8 mouse cellular contexts compared by ENCODE assay signal in genomic region chr13:91460621-91461284, GRCm38 (mm10). TPM values are rescaled to one million over a fixed set of nuclear protein-coding genes. Genes with fewer than 3 reads are reported as not detected.
DNase-seq lines count a peak whose midpoint lies in the region; ATAC-seq and TF ChIP-seq lines count a peak whose summit lies in the region.

No protein-coding gene starts in this region.

- H3K4me1 ChIP-seq in hindbrain, embryonic 13.5 days (replicated peaks): peaks cover 27% of the 10 kb centered on the region

- CTCF ChIA-PET in Patski (lab: Charles Lee): no interaction called here

- POLR2A ChIA-PET in Patski (lab: Charles Lee): interaction anchor here (1.4 kb wide), 1 partner anchor 420 kb away, joined by 5 read pairs; no protein-coding TSS in a partner anchor

- no peaks in the 10 kb centered on the region for H3K36me3 ChIP-seq in hindbrain, embryonic 13.5 days

- DNase-seq in Patski (ENCODE audit: low read depth, low spot score): peak; percentile 71
- DNase-seq in cerebellum, postnatal 14 days: peak; percentile 99 to 100
- peak; percentile 97 to 99 for DNase-seq in frontal cortex, postnatal 14 days (ENCODE audit: low spot score in 2 of 2)
- DNase-seq in layer of hippocampus, postnatal 25 days (ENCODE audit: extremely low spot score in 1 of 2, low spot score in 1 of 2): peak; percentile 99 to 100
- peak; percentile 97 for DNase-seq in lung, postnatal 25 days (ENCODE audit: low spot score)
- DNase-seq in retina, embryonic 14.5 days (ENCODE audit: low spot score): peak; percentile 97
- DNase-seq in thymus, postnatal 4 days: peak; percentile 99

- H3K4me3 ChIP-seq in hindbrain, embryonic 13.5 days: peak overlapping the region; percentile 95

- H3K9ac ChIP-seq in hindbrain, embryonic 13.5 days: peak overlapping the region; percentile 90

- 0% methylated on average over 51 of the region's 70 CpGs for WGBS in hindbrain, embryonic 13.5 days

- no peak for TF ChIP-seq CTCF in Patski (IDR thresholded peaks at IDR 0.05)

- no peaks in the 10 kb centered on the region for H3K27me3 ChIP-seq in Patski
- no peaks in the 10 kb centered on the region for H3K27me3 ChIP-seq in hindbrain, embryonic 13.5 days

- H3K9me3 ChIP-seq in hindbrain, embryonic 13.5 days: no peaks in the 10 kb centered on the region

- peak overlapping the region; percentile 97 for H3K27ac ChIP-seq in hindbrain, embryonic 13.5 days

- ATAC-seq in Patski: peak; percentile 90
- ATAC-seq in hindbrain, embryonic 13.5 days (ENCODE audit: low FRiP score): peak; percentile 99

- in situ Hi-C loops in Patski (cut with MboI; ENCODE audit: low pct_unique_long_range_greater_than_20kb): no loop called here

- H3K4me2 ChIP-seq in hindbrain, embryonic 13.5 days: peak overlapping the region; percentile 88

RNA-seq across cellular contexts. Expression of gene Ssbp2, which starts 0.7 kb away (rescaled TPM):
- polyA plus RNA-seq in Patski (2021): 91.1 TPM
- polyA plus RNA-seq in hindbrain, embryonic 13.5 days (2015; fragmentation: Nextera tagmentation; extraction: Ambion mirVana): 205 and 206 TPM in 2 replicates
- total RNA-seq in layer of hippocampus, postnatal 25 days (2021): 100 to 1,000 TPM; 102 to 121 TPM

Comparison
In these comparisons a context has a peak if more than half of its experiments do, and no peak if none do; other contexts are left out.
1. Peak in every context shown above with its lines: DNase-seq, ATAC-seq, H3K4me3 ChIP-seq and H3K27ac ChIP-seq.